Mouse (Mus musculus) liver, postnatal 0 days (tissue): ENCODE data around the gene Rimbp3.

Source experiments
- CTCF ChIP-seq: sonication (generic); IDR thresholded peaks from 2 replicates; pipeline ENCODE4 v1.5.1; 2016; ENCODE audit warnings: antibody characterized with exemption, low read depth
- EP300 ChIP-seq: IDR thresholded peaks from 2 replicates; pipeline ENCODE4 v1.6.1; 2016; ENCODE audit warnings: antibody characterized with exemption, low read depth, mild to moderate bottlenecking

DNA sequence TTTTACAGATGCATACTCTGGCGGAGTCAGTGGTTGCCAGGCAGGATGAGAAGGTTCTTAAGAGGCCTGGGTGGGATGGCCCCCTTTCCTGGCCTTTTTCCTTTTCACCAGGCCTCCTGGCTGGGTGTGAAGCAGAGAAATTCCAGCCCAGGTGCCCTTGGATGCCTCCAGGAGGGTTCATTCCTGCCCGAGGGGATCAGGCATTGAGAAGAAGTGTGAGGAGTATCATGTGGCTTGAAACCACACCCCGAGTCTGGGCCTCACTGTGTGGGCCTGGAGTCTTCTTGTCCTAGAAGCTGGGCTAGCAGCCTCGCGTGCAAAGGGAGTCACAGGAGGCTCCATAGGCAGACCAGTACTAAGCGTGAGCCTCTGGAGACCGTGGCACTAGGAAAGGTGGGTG is 44.4 kb downstream of the Rimbp3 start:
- TF ChIP-seq EP300 (no peak), CTCF (no peak)
